Mouse (Mus musculus) lung, postnatal 25 days (tissue): ENCODE results near the gene Dgke.
"Not testable (repeated sequence)": the region's sequence is repeated elsewhere in the genome, so short reads cannot be mapped to it uniquely, and the experiment has no call there.

Experiments
- DNase-seq: peaks from one replicate; pipeline ENCODE4 v3.0.0; 2022; ENCODE audit warnings: low spot score

Dgke gene

DNA sequence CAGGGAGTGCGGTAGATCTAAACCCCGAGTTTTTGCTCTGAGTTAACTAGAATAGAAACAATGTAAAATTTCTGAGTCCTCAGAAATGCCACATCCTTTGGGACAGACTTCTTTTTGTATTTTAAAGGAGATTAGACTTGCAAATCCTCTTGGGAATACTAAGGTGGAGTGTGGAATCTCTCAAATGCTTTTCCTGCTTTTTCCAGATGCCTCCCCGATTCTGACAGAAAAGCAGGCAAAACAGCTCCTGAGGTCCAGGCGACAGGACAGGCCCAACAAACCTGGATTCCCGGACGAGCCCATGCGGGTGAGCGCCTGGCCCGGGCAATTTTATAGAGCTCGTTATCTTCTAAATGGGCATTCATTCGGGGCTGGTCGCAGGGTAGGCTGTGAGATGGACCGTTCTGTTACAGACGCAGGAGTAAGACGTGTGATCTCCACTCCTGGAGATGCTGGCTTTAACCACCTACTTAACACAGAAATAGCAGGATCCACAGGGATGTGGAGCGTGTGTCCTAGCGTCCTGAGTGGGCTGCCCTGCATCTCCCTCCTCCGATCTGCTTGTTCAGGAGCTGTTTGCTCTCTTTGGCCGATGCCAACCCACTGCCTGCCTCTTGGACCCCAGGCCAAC is 8.2 kb upstream of the Dgke start:
- DNase-seq = no peak

DNA sequence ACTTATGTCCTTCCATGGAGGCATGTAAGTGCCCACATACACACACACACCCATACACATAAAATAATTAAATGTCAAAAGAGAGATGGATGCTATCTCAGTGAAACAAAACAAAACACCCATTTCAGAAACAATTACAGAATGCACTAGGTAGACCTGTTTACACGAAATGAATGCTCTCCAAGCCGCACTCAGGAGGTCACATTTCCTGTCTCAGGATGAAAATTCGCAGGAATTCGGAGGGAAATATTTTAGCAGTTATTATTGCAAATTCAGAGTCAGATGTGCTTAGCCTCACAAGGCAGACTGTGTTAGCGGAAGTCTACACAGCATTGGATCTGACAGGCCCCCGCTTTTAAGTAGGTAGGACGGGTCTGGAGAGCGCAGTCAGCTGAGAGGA is 6.9 kb upstream of the Dgke start, which contains the start of gene Gm525:
Gene Gm525, plus strand, starts transcription at position 301 of the 400 bp plus-strand sequence.
- DNase-seq = no peak

DNA sequence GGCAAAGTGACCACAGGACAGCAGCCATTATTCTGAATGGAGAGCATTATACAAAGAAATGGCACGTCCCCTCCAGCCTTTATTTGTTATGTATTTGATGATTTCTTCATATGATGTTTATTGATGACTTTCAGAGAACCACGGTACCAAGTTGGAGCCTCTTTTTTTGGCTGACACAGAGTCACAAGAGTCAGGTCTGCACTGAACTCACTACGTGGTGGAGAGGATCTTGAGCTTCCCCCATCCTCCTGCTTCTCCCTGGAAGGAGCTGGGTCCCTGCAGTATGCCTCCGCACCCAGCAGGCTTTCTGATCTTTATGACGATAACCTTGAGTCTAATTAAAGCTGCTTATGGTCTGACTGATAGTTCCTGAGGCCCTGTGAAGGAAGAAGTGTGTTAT is 4.9 kb upstream of the Dgke start:
- no peak for DNase-seq

DNA sequence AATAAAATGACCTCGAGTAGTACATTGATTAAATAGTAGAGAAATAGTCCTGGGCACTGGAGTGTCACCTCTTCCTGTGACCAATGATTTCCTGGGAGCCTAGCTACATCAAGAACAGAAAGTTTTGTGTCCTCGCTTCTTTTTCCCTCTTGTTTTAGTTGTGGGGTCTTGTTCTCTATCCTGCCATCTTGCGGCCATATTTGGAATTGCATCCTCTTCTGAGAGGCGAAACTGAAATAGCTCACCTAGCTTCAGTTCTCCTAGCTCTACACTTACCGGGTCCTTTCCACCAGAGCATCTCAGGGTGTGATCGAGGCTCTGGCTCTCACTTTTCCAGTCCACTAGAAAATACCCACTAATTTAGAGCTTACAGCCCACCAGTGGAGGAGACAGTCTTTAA is 2.7 kb upstream of the Dgke start:
- peak; percentile 66 for DNase-seq

DNA sequence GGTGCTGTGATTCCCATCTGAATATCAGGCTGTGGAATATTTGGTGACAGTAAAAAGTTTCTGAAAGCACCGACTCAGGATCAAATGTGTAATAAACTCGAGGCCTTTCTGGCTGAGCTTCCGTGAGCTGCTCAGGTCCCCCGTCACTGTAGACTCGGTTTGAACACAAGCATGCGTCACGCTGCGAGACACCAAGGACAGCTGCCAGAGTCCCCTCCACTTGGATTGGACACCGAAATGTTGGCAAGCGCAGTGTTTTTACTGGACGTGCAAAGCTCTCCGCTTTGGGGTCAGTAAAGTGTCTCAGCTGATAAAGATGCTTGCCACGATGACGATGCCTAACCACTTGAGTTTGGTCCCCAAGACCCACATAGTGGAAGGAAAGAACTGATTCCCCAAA is 2.0 kb upstream of the Dgke start:
- DNase-seq = no peak

DNA sequence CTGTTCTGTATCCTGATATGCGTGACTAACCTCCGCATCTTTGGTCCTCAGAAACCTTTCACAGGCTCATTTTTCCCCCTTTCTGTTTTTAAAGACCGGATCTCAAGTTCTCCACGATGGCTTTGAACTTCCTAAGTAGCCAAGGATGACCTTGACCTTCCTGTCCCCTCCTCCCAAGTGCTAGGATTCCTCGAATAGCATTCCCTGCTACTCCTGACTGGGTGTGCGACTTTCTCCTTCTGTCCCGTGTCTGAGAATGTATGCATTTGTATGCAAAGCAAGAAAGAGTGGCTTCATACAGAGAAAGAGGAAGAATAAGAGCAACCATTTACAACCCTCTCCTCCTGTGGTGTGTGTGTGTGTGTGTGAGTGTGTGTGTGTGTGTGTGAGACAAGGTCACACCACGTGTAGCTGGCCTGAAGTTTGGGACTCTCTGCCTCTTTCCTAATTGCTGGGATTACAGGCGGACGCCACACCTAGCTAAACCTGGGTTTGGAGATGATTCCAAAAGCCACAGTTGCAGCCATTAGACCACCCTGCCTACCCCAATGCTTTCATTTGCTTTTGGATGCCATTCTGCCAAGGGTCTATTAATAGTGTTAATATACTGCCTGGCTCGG is 1.3 kb upstream of the Dgke start:
- no peak for DNase-seq

DNA sequence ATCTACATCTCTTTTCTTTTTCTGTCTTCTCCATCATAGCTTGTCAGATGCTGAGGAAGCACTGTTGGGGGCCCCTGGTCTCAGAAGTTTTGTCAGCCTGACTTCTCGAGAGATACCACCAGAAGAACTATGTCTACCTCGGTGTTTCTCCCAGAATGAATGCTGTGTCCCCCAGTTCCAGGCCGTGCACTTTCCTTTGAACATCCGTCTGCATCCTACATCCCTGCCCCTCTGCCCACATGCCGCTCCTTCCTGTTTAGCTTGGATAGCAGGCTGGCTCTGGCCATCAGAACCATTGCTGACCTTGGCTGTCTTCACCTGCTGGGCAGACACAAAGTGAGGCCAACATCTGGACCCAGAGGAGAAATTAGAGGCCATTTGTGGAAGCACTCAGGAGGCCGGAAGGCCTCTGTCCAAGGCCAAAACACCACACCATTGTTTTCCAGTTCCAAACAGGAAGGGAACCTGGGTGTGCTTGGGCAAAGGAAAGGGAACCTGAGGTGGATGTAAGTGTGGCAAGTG is 712 bp upstream of the Dgke start:
- no peak for DNase-seq

DNA sequence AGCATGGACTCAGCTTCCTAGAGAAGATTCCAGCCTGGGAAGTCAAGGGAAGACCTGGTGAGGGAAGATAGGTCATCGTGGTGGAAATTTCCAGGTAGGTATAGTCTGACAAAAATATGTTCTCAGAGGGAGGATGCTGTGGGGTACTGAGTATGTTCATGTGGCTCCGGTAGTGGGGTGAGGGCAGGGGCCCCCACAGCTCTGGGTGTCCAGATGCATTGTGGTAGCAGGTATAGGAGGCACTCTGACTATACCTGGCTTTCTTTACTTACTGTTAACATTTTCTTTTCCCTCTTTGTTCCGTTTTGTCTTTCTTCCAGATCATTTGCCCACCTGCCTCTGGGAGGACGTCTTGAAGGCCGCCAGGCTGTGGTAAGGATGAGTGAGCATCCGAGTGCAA is 524 bp downstream of the Dgke start:
- DNase-seq = no peak

DNA sequence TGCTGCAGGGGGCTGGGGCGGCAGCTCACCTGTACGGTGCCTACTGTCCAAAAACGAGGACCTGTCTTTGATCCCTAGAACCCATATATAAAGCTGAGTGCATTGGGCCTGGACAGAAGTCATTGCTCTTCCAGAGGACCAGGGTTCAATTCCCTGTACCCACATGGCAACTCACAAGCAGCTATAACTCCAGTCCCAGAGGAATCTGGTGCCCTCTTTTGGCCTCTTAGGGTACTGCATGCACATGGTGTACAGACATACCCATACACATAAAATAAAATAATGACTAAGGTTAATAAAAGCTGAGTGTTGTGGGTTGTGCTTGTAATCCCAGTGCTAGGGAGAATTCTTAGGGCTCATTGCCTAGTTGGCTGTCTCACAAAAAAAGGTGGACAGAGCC is 1.4 kb downstream of the Dgke start:
- DNase-seq = no peak

DNA sequence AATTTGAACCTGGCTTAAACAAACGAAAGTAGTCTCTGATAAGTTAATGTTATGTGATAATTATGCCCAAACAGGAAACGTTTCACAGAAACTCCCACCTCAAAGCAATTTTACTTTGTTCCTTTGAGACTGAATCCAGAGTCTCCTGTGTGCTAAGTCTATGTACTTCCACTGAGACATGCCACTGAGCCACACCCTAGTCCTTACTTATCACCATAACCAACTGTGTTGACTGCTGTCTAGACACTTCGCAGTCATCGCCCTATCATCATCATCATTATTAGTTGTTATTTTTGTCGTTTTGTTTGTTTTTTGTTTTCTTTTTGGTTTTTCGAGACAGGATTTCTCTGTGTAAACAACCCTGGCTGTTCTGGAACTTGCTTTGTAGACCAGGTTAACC is 2.3 kb downstream of the Dgke start:
- DNase-seq = no peak

DNA sequence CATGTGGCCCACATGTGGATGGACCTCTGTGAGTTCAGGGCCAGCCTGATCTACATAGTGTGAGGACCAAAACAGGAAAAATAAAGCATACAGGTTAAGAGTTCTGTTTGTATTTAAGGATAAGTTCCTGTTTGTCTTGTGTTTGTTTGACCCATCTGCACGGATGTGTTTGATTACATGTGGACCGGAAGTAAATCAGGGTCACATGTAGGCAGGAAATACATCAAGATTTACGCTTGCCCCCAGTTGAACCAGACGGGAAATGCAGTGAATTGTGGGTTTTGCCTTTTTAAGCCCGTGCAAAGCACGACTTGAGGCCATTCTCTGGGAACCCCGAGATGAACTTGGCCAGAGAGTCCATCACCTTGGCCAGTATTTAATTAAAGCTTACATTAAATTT is 5.3 kb downstream of the Dgke start:
- DNase-seq = no peak

DNA sequence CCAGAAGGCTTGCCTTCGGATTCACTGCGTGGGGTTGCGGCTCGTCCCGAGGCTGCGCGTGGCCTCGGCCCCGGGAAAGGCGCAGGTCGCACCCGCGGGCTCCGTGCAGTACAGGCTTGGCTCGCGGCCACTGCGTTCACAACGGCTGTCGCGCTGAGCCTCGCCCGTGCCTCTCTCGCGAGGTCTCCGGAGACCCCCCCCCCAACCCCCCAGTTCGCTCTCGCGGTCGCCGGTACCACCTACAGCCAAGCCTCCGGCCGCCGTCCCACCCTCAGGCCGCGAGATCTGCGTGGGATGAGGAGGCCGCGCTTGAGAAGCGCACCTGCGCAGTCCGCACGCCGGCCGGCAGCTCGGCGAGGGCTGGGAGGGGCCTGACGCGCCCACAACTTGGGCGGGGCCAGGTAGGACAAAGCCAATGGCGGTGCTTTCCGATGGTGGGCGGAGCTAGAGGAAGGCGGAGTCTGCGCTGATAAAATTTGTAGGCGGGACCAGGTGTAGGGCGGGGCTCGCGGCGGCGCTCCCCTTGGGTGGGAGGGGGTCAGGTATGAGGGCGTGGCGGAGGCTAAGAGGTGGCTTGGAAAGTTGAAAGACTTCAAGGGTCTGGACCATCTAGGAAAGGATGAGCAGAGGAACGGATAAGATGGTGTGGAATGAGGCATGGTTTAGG is 6.1 kb downstream of the Dgke start:
- DNase-seq = peak; percentile 94

DNA sequence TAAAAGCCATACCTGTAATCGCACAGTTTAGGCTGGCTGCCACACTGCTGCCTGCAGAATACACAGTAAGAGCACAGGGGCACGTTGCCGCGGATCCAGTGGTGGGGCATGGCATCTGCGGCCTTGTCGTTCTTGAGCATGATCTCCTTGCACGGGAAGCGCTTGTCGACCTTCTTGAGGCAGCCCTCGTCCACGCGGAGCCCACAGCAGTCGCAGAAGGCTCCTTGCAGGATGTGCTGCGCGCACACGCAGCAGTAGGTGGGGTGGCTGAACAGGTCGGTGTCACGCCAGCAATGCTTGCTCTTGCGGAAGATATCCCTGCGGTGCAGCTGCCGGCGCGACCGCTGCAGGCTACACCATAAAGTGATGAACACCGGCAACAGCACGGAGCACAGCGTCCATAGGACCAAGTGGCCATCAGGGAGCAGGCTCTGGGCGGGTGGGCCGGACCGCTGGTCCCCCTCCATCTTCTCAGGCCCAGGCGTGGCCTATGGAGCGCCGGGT is 6.7 kb downstream of the Dgke start:
- DNase-seq = no peak

DNA sequence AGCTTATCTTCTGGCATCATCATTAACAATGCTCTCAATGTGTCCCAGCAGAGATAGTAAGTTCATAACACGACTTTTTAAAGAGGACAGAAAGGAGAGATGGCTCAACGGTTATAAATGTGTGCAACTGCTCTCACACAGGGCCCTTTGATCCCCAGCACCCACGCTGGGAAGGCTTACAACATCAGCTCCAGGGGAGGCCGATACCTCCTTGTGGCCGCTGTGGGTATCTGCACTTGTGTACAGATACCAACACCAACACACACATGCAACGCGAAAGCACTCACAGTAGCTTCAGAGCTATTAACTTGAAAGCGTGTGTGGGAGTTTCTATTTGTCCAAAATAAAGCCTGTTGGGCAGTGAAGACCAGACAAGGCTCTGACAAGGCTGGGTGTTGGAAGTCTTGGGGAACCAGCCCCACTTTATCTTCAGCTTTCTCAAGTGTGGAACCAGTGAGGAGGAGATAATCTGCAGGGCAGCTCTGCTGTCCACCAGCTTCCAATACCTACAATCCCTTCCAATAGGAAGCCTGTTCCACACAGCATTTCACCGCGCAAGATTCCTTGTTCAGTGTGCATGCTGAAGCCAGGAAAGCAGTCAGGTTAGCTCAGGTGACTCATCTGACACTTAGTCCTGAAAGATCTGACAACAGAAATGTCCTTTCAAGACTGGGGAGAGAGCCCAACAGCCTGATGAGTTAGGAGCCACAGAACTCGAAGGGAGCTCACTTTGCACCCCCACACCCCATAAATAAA is 8.0 kb downstream of the Dgke start:
- no peak for DNase-seq

DNA sequence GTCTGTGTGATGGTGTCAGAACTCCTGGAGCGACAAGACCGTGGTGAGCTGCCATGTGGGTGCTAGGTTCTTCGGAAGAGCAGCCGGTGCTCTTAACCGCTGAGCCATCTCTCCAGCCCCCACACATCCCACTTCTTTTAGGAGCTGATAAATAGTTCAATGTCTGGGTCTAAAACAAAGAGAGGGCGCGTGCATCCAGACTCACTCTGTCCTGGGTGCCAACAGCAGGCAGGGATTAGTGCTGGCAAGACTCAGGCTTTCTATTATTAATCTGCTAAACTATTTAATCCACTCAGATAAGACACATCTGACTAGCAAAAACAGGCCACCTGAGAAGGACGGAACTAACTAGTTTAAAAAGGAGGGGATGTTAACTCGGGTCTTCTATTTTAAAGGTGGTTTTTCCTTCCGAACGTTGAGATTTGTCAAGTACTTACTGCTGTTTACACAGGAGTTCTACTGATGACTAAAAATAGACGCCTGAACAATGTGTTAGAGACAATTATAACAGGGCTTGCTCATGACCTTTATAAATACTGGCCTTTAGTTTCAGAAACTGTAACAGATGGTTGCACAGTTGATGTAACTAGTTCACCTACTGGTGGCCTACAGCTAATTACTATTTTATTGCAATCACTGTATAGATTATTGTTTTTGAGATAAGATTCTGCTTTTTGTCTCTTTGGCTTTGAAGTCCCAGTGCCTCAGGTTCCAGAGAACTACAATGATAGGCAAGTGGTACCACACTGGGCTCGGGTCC is 10.5 kb downstream of the Dgke start:
- no peak for DNase-seq

DNA sequence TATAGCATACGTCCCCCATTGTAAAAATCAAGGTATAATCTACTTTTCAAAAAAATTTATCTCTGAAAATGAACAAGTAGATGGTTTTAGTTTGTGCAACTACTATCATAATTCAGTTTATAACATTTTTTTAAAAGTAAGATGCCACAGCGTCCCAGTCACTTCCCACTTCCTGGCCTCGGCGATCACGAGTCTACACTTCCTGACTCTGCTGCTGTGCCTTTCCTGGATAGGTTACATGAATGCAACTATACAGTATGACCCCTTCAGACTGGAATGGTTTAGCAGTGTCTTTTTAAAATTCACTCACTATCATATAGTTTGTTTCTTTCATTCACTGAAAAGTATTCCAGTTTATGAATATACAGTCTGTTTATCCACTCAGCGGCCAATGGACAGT is 14.9 kb downstream of the Dgke start:
- no peak for DNase-seq

DNA sequence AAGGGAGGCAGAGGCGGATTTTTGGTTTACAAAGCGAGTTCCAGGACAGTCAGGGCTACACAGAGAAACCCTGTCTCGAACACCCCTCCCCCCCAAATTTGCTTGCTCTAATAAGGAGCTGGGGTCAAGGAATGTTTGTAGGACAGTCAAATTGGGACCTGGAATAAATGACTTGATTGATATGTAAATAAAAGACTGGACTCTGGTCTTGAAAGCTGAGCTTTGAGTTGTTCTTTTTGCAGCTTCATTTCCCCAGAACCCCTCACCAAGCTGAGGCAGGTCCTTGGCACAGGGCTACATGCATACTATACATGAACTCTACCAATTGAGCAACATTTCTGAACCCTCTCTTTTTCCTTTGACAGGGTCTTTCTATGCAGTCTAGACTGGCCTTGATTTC is 20.6 kb downstream of the Dgke start:
- DNase-seq = no peak

DNA sequence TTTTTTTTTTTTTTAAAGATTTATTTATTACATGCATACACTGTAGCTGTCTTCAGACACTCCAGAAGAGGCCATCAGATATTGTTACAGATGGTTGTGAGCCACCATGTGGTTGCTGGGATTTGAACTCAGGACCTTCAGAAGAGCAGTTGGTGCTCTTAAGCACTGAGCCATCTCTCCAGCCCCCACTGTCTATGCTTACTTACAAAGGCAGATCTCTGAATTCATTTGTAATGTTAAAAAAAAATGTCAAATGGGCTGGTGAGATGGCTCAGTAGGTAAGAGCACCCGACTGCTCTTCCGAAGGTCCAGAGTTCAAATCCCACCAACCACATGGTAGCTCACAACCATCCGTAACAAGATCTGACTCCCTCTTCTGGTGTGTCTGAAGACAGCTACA is 21.1 kb downstream of the Dgke start:
- not testable (repeated sequence) for DNase-seq

DNA sequence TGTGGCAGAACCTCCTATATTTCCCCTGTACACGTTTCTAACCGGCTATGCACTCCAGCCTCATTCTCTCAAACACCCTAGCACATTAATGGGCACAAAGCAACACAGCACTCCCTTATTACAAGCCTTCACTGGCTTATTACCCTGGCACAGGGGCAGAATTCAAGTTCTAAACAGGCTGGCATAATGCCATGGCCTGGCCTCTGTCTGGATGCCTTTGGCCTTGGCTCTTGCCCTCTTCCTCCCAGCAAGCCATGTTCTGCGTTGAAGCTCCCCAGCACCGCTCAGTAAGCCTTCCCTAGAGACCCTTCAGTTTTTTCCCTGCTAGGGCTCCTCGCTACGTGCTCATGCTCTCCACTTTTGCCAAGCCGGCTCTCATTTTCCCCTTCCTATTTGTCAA is 23.6 kb downstream of the Dgke start:
- DNase-seq = no peak

DNA sequence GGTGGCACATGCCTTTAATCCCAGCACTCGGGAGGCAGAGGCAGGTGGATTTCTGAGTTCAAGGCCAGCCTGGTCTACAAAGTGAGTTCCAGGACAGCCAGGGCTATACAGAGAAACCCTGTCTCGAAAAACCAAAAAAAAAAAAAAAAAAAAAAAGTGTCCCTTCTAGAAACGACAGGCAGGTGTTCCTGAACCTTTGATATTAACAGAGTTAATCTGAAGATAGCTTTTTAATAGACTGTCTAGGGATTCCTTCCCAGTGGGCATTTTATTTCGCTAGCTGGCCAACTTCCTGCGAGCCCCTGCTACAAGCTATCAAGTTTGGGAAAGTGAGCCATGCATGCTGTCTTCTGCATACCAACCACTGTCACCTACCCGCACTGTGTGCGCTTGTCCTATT is 25.6 kb downstream of the Dgke start:
- not testable (repeated sequence) for DNase-seq

DNA sequence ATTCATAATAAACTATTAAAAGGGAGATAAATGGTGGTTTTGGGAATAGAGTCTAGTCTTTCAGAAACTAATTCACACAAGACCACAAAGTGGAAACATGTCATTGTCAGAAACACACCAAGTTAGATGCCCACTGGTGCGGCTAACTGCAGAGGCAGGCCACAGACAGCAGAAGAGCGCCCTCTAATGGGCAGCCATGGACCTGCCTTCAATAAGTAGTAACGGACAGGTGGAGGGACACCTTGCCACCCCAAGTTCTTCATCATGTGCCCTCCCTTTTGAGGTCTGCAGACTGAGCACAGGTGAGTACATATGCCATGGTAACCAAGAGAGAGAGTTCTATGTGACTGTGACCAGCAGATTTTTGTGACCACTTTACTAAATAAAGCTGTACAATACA is 27.3 kb downstream of the Dgke start:
- peak; percentile 62 for DNase-seq

DNA sequence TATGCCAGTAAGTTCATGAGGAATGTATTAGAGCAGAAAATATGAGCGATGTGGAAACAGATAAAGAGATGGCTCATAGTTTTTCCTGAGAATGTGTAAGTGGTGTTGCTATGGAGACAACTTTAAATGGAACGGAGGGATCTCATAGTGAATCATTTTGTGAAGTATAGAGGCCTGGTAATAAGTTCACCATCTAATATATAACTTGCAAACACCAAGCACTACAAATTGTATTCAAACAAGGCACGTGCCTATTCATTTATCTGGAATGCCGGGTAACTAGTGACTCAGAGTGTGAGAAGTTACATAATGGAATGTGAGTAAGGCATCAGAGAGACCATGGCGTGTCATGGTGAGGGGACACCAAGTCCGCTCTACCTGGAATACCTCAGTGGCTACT is 28.2 kb downstream of the Dgke start:
- DNase-seq = no peak
